Mouse (Mus musculus) brain, embryonic 14.5 days (tissue): Measurements from ENCODE around the gene Nme1.

Source experiments
- CTCF ChIP-seq: fragments of 200-500 bp; IDR thresholded peaks from 2 replicates; pipeline ENCODE4 v1.5.1; 2012; ENCODE audit warnings: inconsistent platforms, mild to moderate bottlenecking, moderate library complexity, borderline replicate concordance; ENCODE audit not compliant: insufficient read depth, insufficient read length; ENCODE audit errors: extremely low read depth
- POLR2A ChIP-seq: fragments of 200-500 bp; IDR thresholded peaks from 2 replicates; pipeline ENCODE4 v1.6.1; 2012; ENCODE audit warnings: mild to moderate bottlenecking, inconsistent platforms, borderline replicate concordance; ENCODE audit not compliant: poor library complexity, insufficient read depth, insufficient read length, severe bottlenecking; ENCODE audit errors: extremely low read depth

DNA sequence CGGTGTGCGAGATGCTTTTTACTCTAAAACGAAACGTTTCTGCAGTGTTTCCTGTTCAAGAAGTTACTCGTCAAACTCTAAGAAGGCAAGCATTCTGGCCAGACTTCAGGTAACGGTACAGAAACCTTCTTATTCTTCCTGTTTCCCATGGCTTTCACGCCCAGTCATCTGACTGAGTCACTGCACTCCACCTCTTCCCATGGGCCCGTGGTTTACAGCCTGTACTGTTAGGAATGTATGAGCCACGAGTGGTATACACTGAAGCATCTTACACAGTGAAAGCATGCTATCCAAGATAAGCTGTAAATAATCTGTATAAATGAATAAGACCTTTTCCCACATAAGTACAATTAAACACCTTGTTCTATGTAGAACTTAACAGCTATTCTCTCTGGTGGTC, 59.5 kb downstream of the Nme1 start:
- TF ChIP-seq CTCF = no peak
- TF ChIP-seq POLR2A = no peak
